Mouse (Mus musculus) lung, embryonic 14.5 days (tissue): ENCODE data around the gene Snrnp48. TPM values are rescaled to one million over a fixed set of nuclear protein-coding genes. Genes with fewer than 3 reads are reported as not detected.

ENCODE experiments used
- ATAC-seq: fragments of 200-750 bp; cut with Nextera tagmentation; 2 replicates; pipeline ENCODE4 v1.8.0; 2017; ENCODE audit warnings: mild to moderate bottlenecking, moderate TSS enrichment, moderate library complexity; ENCODE audit not compliant: insufficient read depth
- DNase-seq: peaks from one replicate; pipeline ENCODE4 v3.0.0-alpha.2; 2015
- H3K27ac ChIP-seq: fragments of 300-500 bp; sonication (generic); 2 replicates; pipeline ENCODE4 v1.5.1; 2014; ENCODE audit warnings: low read depth, mild to moderate bottlenecking, moderate library complexity
- H3K27me3 ChIP-seq: fragments of 300-500 bp; sonication (generic); 2 replicates; pipeline ENCODE4 v1.6.1; 2014; ENCODE audit warnings: low read length, control low read depth; ENCODE audit not compliant: insufficient read depth
- H3K36me3 ChIP-seq: fragments of 300-500 bp; sonication (generic); 2 replicates; pipeline ENCODE4 v1.6.1; 2014; ENCODE audit warnings: control low read depth; ENCODE audit not compliant: insufficient read depth
- H3K4me1 ChIP-seq: fragments of 300-500 bp; sonication (generic); 2 replicates; pipeline ENCODE4 v1.6.1; 2014; ENCODE audit warnings: antibody characterized with exemption, control low read depth; ENCODE audit not compliant: insufficient read depth
- H3K4me2 ChIP-seq: fragments of 300-500 bp; sonication (generic); 2 replicates; pipeline ENCODE4 v1.6.1; 2014; ENCODE audit warnings: mild to moderate bottlenecking
- H3K4me3 ChIP-seq: fragments of 300-500 bp; sonication (generic); 2 replicates; pipeline ENCODE4 v1.5.1; 2014; ENCODE audit warnings: low read depth, low read length
- H3K9ac ChIP-seq: fragments of 300-500 bp; sonication (generic); 2 replicates; pipeline ENCODE4 v1.6.1; 2014
- H3K9me3 ChIP-seq: fragments of 300-500 bp; sonication (generic); 2 replicates; pipeline ENCODE4 v1.6.1; 2016; ENCODE audit warnings: low read depth, low read length, control low read depth
- CTCF ChIP-seq: IDR thresholded peaks from 2 replicates; pipeline ENCODE4 v1.5.1; 2016; ENCODE audit warnings: antibody characterized with exemption, low read depth
- WGBS: fragments of 180-500 bp; shearing (Covaris S2); extraction: QIAGEN DNeasy Blood & Tissue Kit; methylation state at CpG from one replicate; pipeline ENCODE4 v1.1.7; 2014; 5-methylcytosine and 5-hydroxymethylcytosine counted together
- polyA plus RNA-seq: library from polyadenylated mRNA; unstranded; fragments of >200 nt; fragmentation: Nextera tagmentation; extraction: Ambion mirVana; gene quantifications from 2 replicates; pipeline ENCODE4 v1.2.1, GENCODE M21; 2014

Gene Snrnp48
- polyA plus RNA-seq = 39.1 and 40.5 TPM in 2 replicates

GRCm38 (mm10) chr13:38204702-38205482, at the start of gene Snrnp48:
Gene Snrnp48 (plus strand): TSS chr13:38204938.
- Histone ChIP-seq H3K4me2 (peak within 1 kb of the TSS; percentile 71), H3K9me3 (no peaks in the 10 kb centered on the region), H3K4me3 (peak within 1 kb of the TSS; percentile 94), H3K27ac (peak within 1 kb of the TSS; percentile 88), H3K27me3 (no peaks in the 10 kb centered on the region), H3K36me3 (peaks cover 12% of the 10 kb centered on the region), H3K9ac (peak within 1 kb of the TSS; percentile 86), H3K4me1 (peaks cover 7% of the 10 kb centered on the region)
- DNase-seq (peak; percentile 96), ATAC-seq (peak; percentile 99)
- WGBS = under 1% methylated on average over 59 of the region's 59 CpGs
- TF ChIP-seq CTCF = no peak

- no peak for TF ChIP-seq CTCF
- Histone ChIP-seq H3K27ac (no peak overlapping the region), H3K4me2 (no peak overlapping the region), H3K27me3 (peaks cover 34% of the 10 kb centered on the region), H3K9ac (no peak overlapping the region), H3K4me1 (0 out of 2 replicates have a peak, but pooled peaks cover 3% of the 10 kb centered on the region), H3K36me3 (no peaks in the 10 kb centered on the region), H3K4me3 (no peak overlapping the region), H3K9me3 (no peaks in the 10 kb centered on the region)
- WGBS = 11% methylated on average over 2 of the region's 2 CpGs
- DNase-seq (no peak), ATAC-seq (no peak)
These were observed 49.2 kb upstream of the Snrnp48 start for GRCm38 (mm10) chr13:38155523-38155922.

GRCm38 (mm10) chr13:38157635-38158034, 47.1 kb upstream of the Snrnp48 start:
- no peak for TF ChIP-seq CTCF
- H3K27ac ChIP-seq = no peak overlapping the region
- no peaks in the 10 kb centered on the region for H3K36me3 ChIP-seq
- no peak overlapping the region for H3K4me2 ChIP-seq
- peaks cover 14% of the 10 kb centered on the region for H3K27me3 ChIP-seq
- ATAC-seq = no peak
- no peak overlapping the region for H3K9ac ChIP-seq
- H3K4me1 ChIP-seq = no peaks in the 10 kb centered on the region
- H3K9me3 ChIP-seq = no peaks in the 10 kb centered on the region
- no peak for DNase-seq
- 33% methylated on average over 6 of the region's 6 CpGs for whole genome bisulfite sequencing
- H3K4me3 ChIP-seq = no peak overlapping the region

- WGBS = 73% methylated on average over 2 of the region's 2 CpGs
These were observed 42.7 kb upstream of the Snrnp48 start for GRCm38 (mm10) chr13:38162002-38162401.

GRCm38 (mm10) chr13:38162668-38163067, 42.1 kb upstream of the Snrnp48 start:
- DNase-seq (peak; percentile 77), ATAC-seq (peak; percentile 82)
- Histone ChIP-seq H3K36me3 (no peaks in the 10 kb centered on the region), H3K27me3 (no peaks in the 10 kb centered on the region), H3K4me3 (no peak overlapping the region), H3K9ac (no peak overlapping the region), H3K4me2 (no peak overlapping the region), H3K27ac (no peak overlapping the region), H3K9me3 (no peaks in the 10 kb centered on the region), H3K4me1 (no peaks in the 10 kb centered on the region)
- WGBS = 28% methylated on average over 11 of the region's 11 CpGs
- TF ChIP-seq CTCF = no peak

More at GRCm38 (mm10) chr13:38162002-38162401, 42.7 kb upstream of the Snrnp48 start:
- no peak for DNase-seq
- no peak overlapping the region for H3K4me2 ChIP-seq
- H3K9ac ChIP-seq = no peak overlapping the region
- H3K27ac ChIP-seq = no peak overlapping the region
- no peak overlapping the region for H3K4me3 ChIP-seq
- H3K27me3 ChIP-seq = no peaks in the 10 kb centered on the region
- H3K36me3 ChIP-seq = no peaks in the 10 kb centered on the region
- no peaks in the 10 kb centered on the region for H3K9me3 ChIP-seq
- ATAC-seq = no peak
- no peaks in the 10 kb centered on the region for H3K4me1 ChIP-seq
- no peak for TF ChIP-seq CTCF

- H3K4me1 ChIP-seq = no peaks in the 10 kb centered on the region
- no peaks in the 10 kb centered on the region for H3K27me3 ChIP-seq
- no peaks in the 10 kb centered on the region for H3K36me3 ChIP-seq
- 76% methylated on average over 11 of the region's 11 CpGs for WGBS
- no peak overlapping the region for H3K9ac ChIP-seq
- no peak for ATAC-seq
- DNase-seq = no peak
- TF ChIP-seq CTCF = no peak
- no peak overlapping the region for H3K4me2 ChIP-seq
- H3K4me3 ChIP-seq = no peak overlapping the region
- H3K9me3 ChIP-seq = no peaks in the 10 kb centered on the region
- H3K27ac ChIP-seq = no peak overlapping the region
These were observed 39.8 kb upstream of the Snrnp48 start for GRCm38 (mm10) chr13:38164932-38165331.

- Histone ChIP-seq H3K27me3 (no peaks in the 10 kb centered on the region), H3K4me1 (no peaks in the 10 kb centered on the region), H3K27ac (no peak overlapping the region), H3K4me2 (no peak overlapping the region), H3K36me3 (no peaks in the 10 kb centered on the region), H3K9ac (no peak overlapping the region), H3K9me3 (no peaks in the 10 kb centered on the region), H3K4me3 (no peak overlapping the region)
- TF ChIP-seq CTCF = no peak
- WGBS = 74% methylated on average over 3 of the region's 3 CpGs
- DNase-seq (no peak), ATAC-seq (no peak)
These were observed 37.7 kb upstream of the Snrnp48 start for GRCm38 (mm10) chr13:38167056-38167455.
